Mouse (Mus musculus) heart, embryonic 14.5 days (tissue): ENCODE data around the gene C3. TPM values are rescaled to one million over a fixed set of nuclear protein-coding genes. Genes with fewer than 3 reads are reported as not detected.

ENCODE experiments used
- ATAC-seq: fragments of 200-750 bp; cut with Nextera tagmentation; 2 replicates; pipeline ENCODE4 v1.8.0; 2017; ENCODE audit warnings: low read depth, moderate TSS enrichment; ENCODE audit not compliant: insufficient number of reproducible peaks, insufficient read depth, low FRiP score
- H3K27ac ChIP-seq, 2 experiments: fragments of 200-500 bp in 1 of 2; fragments of 300-500 bp in 1 of 2; sonication (generic) in 1 of 2; replicated peaks in 1 of 2; 2 replicates each; pipeline ENCODE4 v1.5.1; 2012 to 2014; ENCODE audit warnings: low read depth in 2 of 2, low read length in 2 of 2, control low read depth in 1 of 2, mild to moderate bottlenecking in 1 of 2, mixed read lengths in 1 of 2; ENCODE audit not compliant: control insufficient read depth in 1 of 2, insufficient read depth in 1 of 2
- H3K27me3 ChIP-seq: fragments of 300-500 bp; sonication (generic); 2 replicates; pipeline ENCODE4 v1.6.1; 2014; ENCODE audit warnings: mild to moderate bottlenecking, low read length, control low read depth; ENCODE audit not compliant: control insufficient read depth, insufficient read depth
- H3K36me3 ChIP-seq: fragments of 300-500 bp; sonication (generic); 2 replicates; pipeline ENCODE4 v1.6.1; 2014; ENCODE audit warnings: mild to moderate bottlenecking, control low read depth, low read length, mixed read lengths; ENCODE audit not compliant: control insufficient read depth, insufficient read depth
- H3K4me1 ChIP-seq, 2 experiments: fragments of 200-500 bp in 1 of 2; fragments of 300-500 bp in 1 of 2; sonication (generic) in 1 of 2; 2 replicates each; pipeline ENCODE4 v1.6.1; 2012 to 2014; ENCODE audit warnings: low read length in 2 of 2, control low read depth in 1 of 2, mixed read lengths in 1 of 2; ENCODE audit not compliant: control insufficient read depth in 2 of 2, insufficient read depth in 2 of 2
- H3K4me2 ChIP-seq: fragments of 300-500 bp; sonication (generic); 2 replicates; pipeline ENCODE4 v1.6.1; 2014; ENCODE audit warnings: mild to moderate bottlenecking, low read length
- H3K4me3 ChIP-seq, 2 experiments: fragments of 200-500 bp in 1 of 2; fragments of 300-500 bp in 1 of 2; sonication (generic) in 1 of 2; 2 replicates each; pipeline ENCODE4 v1.5.1; 2012 to 2014; ENCODE audit warnings: low read length in 2 of 2, mild to moderate bottlenecking in 2 of 2, control low read depth in 1 of 2, low read depth in 1 of 2, moderate library complexity in 1 of 2; ENCODE audit not compliant: control insufficient read depth in 1 of 2, insufficient read depth in 1 of 2
- H3K9ac ChIP-seq: fragments of 300-500 bp; sonication (generic); 2 replicates; pipeline ENCODE4 v1.6.1; 2014; ENCODE audit warnings: mild to moderate bottlenecking, low read length
- H3K9me3 ChIP-seq: fragments of 300-500 bp; sonication (generic); 2 replicates; pipeline ENCODE4 v1.6.1; 2016; ENCODE audit warnings: low read length, control low read depth; ENCODE audit not compliant: control insufficient read depth
- WGBS: fragments of 180-500 bp; shearing (Covaris S2); extraction: QIAGEN DNeasy Blood & Tissue Kit; methylation state at CpG from one replicate; pipeline ENCODE4 v1.1.7; 2014; 5-methylcytosine and 5-hydroxymethylcytosine counted together
- polyA plus RNA-seq: library from polyadenylated mRNA; unstranded; fragments of >200 nt; fragmentation: Nextera tagmentation; extraction: Ambion mirVana; gene quantifications from 2 replicates; pipeline ENCODE4 v1.2.1, GENCODE M21; 2014

The C3 gene
- polyA plus RNA-seq, 1 experiment from 2014 or later, result 0.74 TPM

DNA sequence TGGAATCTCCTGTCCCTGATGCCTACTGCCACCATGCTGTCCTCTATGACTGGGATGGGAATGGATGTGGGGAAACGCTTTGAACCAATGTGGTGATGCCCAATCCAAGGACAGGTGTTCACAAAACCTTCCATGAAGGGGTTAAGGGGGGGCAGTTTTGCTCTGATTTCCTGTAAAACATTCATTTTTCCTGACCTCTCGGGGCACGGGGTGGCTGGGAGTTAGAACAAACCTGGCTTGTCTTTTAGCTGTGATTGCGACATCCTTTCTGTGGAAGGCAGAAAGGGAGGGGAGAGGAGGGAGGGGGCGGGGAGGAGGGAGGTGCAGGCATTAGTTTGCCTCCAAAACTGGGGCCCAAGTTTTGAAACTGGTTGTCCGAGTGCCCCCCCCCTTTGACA, 2.8 kb upstream of the C3 start:
- no peaks in the 10 kb centered on the region for H3K9me3 ChIP-seq
- WGBS, result 60% methylated on average over 6 of the region's 6 CpGs
- H3K36me3 ChIP-seq, result peaks cover 15% of the 10 kb centered on the region
- H3K27me3 ChIP-seq, result peaks cover 1% of the 10 kb centered on the region; the same call in 1 of the 2 replicates
- no peak overlapping the region for H3K9ac ChIP-seq
- no peak overlapping the region for H3K4me2 ChIP-seq
- ATAC-seq, result no peak
- H3K4me1 ChIP-seq, result no peaks in the 10 kb centered on the region; a peak in 1 of 4 replicates
- no peak overlapping the region for H3K27ac ChIP-seq
- H3K4me3 ChIP-seq, result no peak overlapping the region

DNA sequence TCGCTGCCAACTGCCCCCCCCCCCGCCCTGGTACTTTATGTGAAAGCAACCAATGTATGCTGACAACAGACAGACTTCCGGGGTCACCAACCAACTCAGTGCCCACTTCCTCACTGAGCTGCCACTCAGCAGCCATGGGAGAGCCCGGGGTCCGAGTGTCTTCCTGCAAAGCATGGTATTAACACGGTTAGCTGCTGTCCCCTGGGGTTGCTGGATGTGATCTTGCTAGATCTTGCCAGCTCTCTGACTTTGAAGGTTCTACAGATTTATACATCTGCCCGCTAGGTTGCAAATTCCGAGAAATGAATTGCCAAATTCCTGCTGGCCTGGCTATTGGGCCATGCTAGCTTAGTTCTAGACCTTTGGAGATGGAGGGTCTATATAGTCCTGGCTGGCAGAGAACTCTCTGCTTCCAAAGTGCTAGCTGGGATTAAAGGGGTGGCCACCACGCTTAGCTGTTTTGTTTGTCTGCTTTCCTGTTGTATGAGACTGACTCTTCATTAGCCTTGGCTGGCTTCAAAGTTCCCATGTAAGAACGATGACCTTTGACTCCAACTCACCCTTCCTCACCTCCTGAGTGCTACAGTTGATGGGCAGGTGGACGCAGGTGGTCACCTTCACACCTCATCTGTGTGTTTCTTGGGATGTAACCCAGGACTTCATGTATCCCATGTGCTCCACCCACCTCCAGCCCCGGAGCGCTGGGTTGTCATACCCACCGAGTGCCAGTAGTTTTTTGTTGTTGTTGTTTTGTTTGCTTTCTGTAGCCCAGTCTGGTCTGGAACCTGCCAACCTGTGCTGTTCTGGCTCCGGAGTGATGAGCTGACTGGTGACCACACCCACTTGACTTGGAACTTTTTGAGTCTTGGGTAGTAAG, 2.2 kb upstream of the C3 start:
- Histone ChIP-seq H3K27me3 (peaks cover 8% of the 10 kb centered on the region; the same call in 1 of the 2 replicates), H3K27ac (no peak overlapping the region), H3K4me3 (no peak overlapping the region), H3K9me3 (no peaks in the 10 kb centered on the region), H3K4me2 (no peak overlapping the region), H3K4me1 (no peaks in the 10 kb centered on the region; a peak in 1 of 4 replicates), H3K36me3 (peaks cover 9% of the 10 kb centered on the region), H3K9ac (no peak overlapping the region)
- ATAC-seq, result no peak
- WGBS, result 71% methylated on average over 15 of the region's 15 CpGs

DNA sequence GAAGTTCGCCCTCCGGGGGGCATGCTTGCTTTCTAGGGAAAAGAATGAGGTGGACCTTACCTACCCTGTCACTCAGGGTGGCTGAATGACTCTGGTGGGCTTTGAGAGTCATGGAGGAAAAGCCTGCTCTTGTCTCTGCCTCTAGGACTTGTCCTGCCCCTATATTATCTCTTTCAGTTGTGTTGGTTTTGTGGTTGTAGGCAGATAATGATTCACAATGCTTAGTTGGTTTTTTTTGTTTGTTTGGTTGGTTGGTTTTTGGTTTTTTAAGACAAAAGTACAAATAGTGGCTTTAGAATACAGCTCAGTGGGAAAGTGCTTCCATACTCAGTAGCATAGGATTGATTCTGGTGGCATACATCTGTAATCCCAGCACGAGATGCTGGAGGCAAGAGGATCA, 937 bp upstream of the C3 start:
- H3K36me3 ChIP-seq, result no peaks in the 10 kb centered on the region
- no peak for ATAC-seq
- H3K4me2 ChIP-seq, result no peak overlapping the region
- peaks cover 18% of the 10 kb centered on the region for H3K27me3 ChIP-seq
- no peaks in the 10 kb centered on the region for H3K9me3 ChIP-seq
- no peak overlapping the region for H3K4me3 ChIP-seq
- H3K27ac ChIP-seq, result no peak overlapping the region
- no peaks in the 10 kb centered on the region; a peak in 1 of 4 replicates for H3K4me1 ChIP-seq
- H3K9ac ChIP-seq, result no peak overlapping the region
- WGBS, result 71% methylated on average over 3 of the region's 3 CpGs

DNA sequence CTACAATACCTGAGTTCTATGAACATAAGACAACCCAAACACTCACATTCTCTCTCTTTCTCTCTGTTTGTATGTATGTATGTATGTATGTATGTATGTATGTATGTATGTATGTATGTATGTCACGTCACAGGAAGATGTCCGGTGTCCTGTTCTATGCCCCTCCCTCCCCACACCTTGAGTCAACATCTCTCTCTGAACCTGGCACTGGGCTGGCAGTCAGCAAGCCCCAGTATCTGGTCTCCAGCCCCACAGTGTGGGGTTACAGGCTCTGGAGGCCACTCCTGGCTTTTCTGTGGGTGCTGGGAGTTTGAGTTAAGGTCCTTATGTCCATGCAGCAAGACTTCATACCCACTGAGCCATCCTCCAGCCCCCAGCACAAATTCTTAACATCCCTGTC, 468 bp downstream of the C3 start:
- peaks cover 22% of the 10 kb centered on the region for H3K27me3 ChIP-seq
- no peak overlapping the region for H3K9ac ChIP-seq

DNA sequence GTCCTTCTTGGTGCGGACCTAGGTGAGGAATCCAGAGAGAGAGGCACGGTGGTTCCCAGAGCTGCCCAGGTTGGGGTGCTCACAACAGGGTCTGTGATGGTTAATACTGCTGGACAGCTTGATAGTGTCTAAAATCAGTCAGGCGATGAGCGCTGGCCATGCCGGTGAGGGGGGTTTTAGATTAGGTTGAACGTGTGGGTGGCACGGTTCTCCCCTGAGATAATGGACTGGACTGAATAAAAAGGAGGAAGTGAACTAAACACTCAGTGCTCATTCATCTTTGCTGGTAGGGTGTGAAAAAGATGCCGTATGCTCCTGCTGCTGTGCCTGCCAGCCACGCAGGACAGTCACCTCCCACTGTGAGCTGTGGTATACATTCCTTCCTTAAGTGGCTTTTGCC, 4.6 kb downstream of the C3 start:
- H3K27me3 ChIP-seq, result peaks cover 22% of the 10 kb centered on the region

More for the DNA sequence above, 468 bp downstream of the C3 start:
- Histone ChIP-seq H3K27ac (no peak overlapping the region), H3K36me3 (no peaks in the 10 kb centered on the region), H3K9me3 (no peaks in the 10 kb centered on the region), H3K4me3 (no peak overlapping the region), H3K4me1 (no peaks in the 10 kb centered on the region; a peak in 1 of 4 replicates), H3K4me2 (no peak overlapping the region)
- 78% methylated on average over 2 of the region's 2 CpGs for WGBS
- no peak for ATAC-seq

DNA sequence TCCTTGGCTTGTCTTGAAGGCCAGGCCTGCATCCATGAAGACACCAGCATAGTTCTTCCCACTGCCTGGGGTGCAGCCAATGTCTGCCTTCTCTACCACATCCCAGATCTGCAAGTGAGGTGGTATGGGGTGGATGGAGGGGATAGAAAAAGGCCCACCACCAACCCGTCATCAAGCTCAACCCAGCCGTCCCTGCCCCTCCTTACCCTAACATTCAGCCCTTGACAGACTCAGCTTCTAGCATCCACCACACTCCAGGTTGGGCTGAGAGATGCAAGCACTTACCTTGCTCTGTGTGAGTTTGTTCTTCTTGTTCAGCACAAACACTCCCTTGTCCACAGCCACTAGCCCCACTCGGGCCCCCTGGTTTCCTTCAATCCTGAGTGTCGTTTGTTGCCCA, 6.0 kb downstream of the C3 start:
- no peaks in the 10 kb centered on the region for H3K9me3 ChIP-seq
- no peak overlapping the region for H3K9ac ChIP-seq
- H3K4me2 ChIP-seq, result no peak overlapping the region
- no peaks in the 10 kb centered on the region for H3K36me3 ChIP-seq
- 40% methylated on average over 4 of the region's 4 CpGs for WGBS
- ATAC-seq, result no peak
- peaks cover 22% of the 10 kb centered on the region for H3K27me3 ChIP-seq
- no peak overlapping the region for H3K27ac ChIP-seq
- H3K4me1 ChIP-seq, result no peaks in the 10 kb centered on the region; a peak in 1 of 4 replicates
- H3K4me3 ChIP-seq, result no peak overlapping the region

More for the DNA sequence above, 4.6 kb downstream of the C3 start:
- no peaks in the 10 kb centered on the region for H3K36me3 ChIP-seq
- H3K9me3 ChIP-seq, result no peaks in the 10 kb centered on the region
- no peak overlapping the region for H3K27ac ChIP-seq
- H3K9ac ChIP-seq, result no peak overlapping the region
- H3K4me1 ChIP-seq, result no peaks in the 10 kb centered on the region; a peak in 1 of 4 replicates
- no peak overlapping the region for H3K4me3 ChIP-seq
- ATAC-seq, result no peak
- 62% methylated on average over 9 of the region's 9 CpGs for WGBS
- H3K4me2 ChIP-seq, result no peak overlapping the region

DNA sequence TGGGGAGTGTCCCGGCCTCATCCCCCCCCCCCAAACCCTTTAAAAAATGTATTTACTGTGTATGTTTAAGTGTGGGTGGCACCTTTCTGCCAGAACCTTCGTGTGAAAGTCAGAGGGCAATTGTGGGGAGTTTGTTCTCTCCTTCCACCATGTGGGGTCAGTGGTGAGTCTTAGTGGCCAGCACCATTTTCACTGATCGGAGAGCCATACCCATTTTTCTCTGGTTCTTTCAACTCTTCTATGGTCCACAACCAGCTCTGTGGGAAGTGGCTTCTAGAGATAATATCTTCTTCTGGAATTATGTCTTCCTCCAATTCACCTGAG, 8.1 kb downstream of the C3 start:
- no peak overlapping the region for H3K9ac ChIP-seq
- H3K4me1 ChIP-seq, result no peaks in the 10 kb centered on the region; a peak in 1 of 4 replicates
- H3K27ac ChIP-seq, result no peak overlapping the region
- H3K9me3 ChIP-seq, result no peaks in the 10 kb centered on the region
- H3K36me3 ChIP-seq, result no peaks in the 10 kb centered on the region
- H3K27me3 ChIP-seq, result peaks cover 19% of the 10 kb centered on the region
- no peak overlapping the region for H3K4me3 ChIP-seq
- no peak for ATAC-seq
- 25% methylated on average over 3 of the region's 3 CpGs for WGBS
- H3K4me2 ChIP-seq, result no peak overlapping the region
